Mouse (Mus musculus) thymus, postnatal 36 days (tissue): Measurements from ENCODE around the gene Atl3.

Experiments used
- DNase-seq, 2 experiments: peaks; one replicate each; pipeline ENCODE4 v3.0.0; 2022; ENCODE audit warnings: mixed read lengths in 2 of 2

Gene Atl3

GRCm38 (mm10) chr19:7562601-7563129 is 68.8 kb downstream of the Atl3 start:
- no peak for DNase-seq

GRCm38 (mm10) chr19:7563676-7564075 is 69.8 kb downstream of the Atl3 start:
- no peak for DNase-seq

- no peak for DNase-seq
These were observed 70.6 kb downstream of the Atl3 start for GRCm38 (mm10) chr19:7564457-7564856.

GRCm38 (mm10) chr19:7566826-7567225 is 73.0 kb downstream of the Atl3 start:
- DNase-seq = no peak

GRCm38 (mm10) chr19:7568364-7568763 is 74.5 kb downstream of the Atl3 start:
- no peak for DNase-seq

GRCm38 (mm10) chr19:7569650-7570049 is 75.8 kb downstream of the Atl3 start:
- no peak for DNase-seq

GRCm38 (mm10) chr19:7576180-7576579 is 82.3 kb downstream of the Atl3 start:
- no peak for DNase-seq

GRCm38 (mm10) chr19:7577710-7578109 is 83.9 kb downstream of the Atl3 start:
- no peak for DNase-seq

GRCm38 (mm10) chr19:7581042-7581441 is 87.2 kb downstream of the Atl3 start:
- no peak for DNase-seq

- no peak for DNase-seq
These were observed 89.3 kb downstream of the Atl3 start for GRCm38 (mm10) chr19:7583101-7583500.

- DNase-seq = no peak
These were observed 89.8 kb downstream of the Atl3 start for GRCm38 (mm10) chr19:7583599-7583998.

- DNase-seq = no peak
These were observed 91.4 kb downstream of the Atl3 start for GRCm38 (mm10) chr19:7585279-7585678.

GRCm38 (mm10) chr19:7585764-7586163 is 91.9 kb downstream of the Atl3 start:
- DNase-seq = no peak
